Mouse (Mus musculus) embryonic facial prominence, embryonic 15.5 days (tissue): ENCODE data around the gene Socs7. TPM values are rescaled to one million over a fixed set of nuclear protein-coding genes. Genes with fewer than 3 reads are reported as not detected.
"Not testable (repeated sequence)": the region's sequence is repeated elsewhere in the genome, so short reads cannot be mapped to it uniquely, and the experiment has no call there.

ENCODE experiments used
- ATAC-seq: fragments of 200-750 bp; cut with Nextera tagmentation; 2 replicates; pipeline ENCODE4 v1.8.0; 2017; ENCODE audit warnings: low read depth, moderate TSS enrichment; ENCODE audit not compliant: insufficient number of reproducible peaks, low FRiP score, low TSS enrichment
- H3K27ac ChIP-seq: fragments of 300-500 bp; sonication (generic); replicated peaks from 2 replicates; pipeline ENCODE4 v1.5.1; 2015; ENCODE audit warnings: mild to moderate bottlenecking, inconsistent platforms
- H3K27me3 ChIP-seq: fragments of 300-500 bp; sonication (generic); 2 replicates; pipeline ENCODE4 v1.6.1; 2015; ENCODE audit warnings: inconsistent platforms
- H3K36me3 ChIP-seq: fragments of 300-500 bp; sonication (generic); 2 replicates; pipeline ENCODE4 v1.6.1; 2015; ENCODE audit warnings: mild to moderate bottlenecking, inconsistent platforms
- H3K4me1 ChIP-seq: fragments of 300-500 bp; sonication (generic); 2 replicates; pipeline ENCODE4 v1.6.1; 2015; ENCODE audit warnings: inconsistent platforms
- H3K4me2 ChIP-seq: fragments of 300-500 bp; sonication (generic); replicated peaks from 2 replicates; pipeline ENCODE4 v1.6.1; 2015; ENCODE audit warnings: mild to moderate bottlenecking, inconsistent platforms
- H3K4me3 ChIP-seq: fragments of 300-500 bp; sonication (generic); replicated peaks from 2 replicates; pipeline ENCODE4 v1.5.1; 2015; ENCODE audit warnings: mild to moderate bottlenecking, inconsistent platforms
- H3K9ac ChIP-seq: fragments of 300-500 bp; sonication (generic); 2 replicates; pipeline ENCODE4 v1.6.1; 2015; ENCODE audit warnings: inconsistent platforms
- H3K9me3 ChIP-seq: fragments of 300-500 bp; sonication (generic); replicated peaks from 2 replicates; pipeline ENCODE4 v1.6.1; 2016; ENCODE audit warnings: inconsistent platforms
- WGBS: fragments of 180-500 bp; shearing (Covaris S2); methylation state at CpG from one replicate; pipeline ENCODE4 v1.1.7; 2015; 5-methylcytosine and 5-hydroxymethylcytosine counted together
- polyA plus RNA-seq: library from polyadenylated mRNA; unstranded; fragments of >200 nt; fragmentation: Nextera tagmentation; extraction: Ambion mirVana; gene quantifications from 2 replicates; pipeline ENCODE4 v1.2.1, GENCODE M21; 2015

Socs7 gene
- polyA plus RNA-seq, 1 experiment from 2014 or later = 4.8 TPM

DNA sequence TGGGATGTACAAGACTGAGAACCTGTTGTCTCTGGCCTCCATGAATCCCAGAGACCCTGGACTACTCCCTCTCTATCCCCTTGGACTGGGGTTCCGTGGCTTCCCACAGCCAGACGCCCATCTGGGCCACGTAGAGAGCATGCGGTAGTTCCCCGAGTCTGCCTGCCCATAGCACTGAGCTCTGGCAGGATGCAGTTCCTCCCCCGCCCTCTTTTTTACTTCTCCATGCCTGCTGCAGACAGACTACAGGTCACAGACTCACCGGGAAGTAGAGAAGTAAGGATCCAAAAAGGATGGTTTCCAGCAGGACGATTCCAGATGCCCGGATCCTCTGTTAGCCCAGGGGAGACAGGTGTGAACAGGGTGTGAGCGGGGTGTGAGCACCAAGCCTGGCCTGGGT is 16.9 kb upstream of the Socs7 start:
- no peak for ATAC-seq
- H3K9me3 ChIP-seq = no peaks in the 10 kb centered on the region
- H3K4me1 ChIP-seq = peaks cover 16% of the 10 kb centered on the region
- H3K36me3 ChIP-seq = no peaks in the 10 kb centered on the region
- no peaks in the 10 kb centered on the region for H3K27me3 ChIP-seq
- no peak overlapping the region for H3K27ac ChIP-seq
- 67% methylated on average over 10 of the region's 10 CpGs for WGBS
- no peak overlapping the region for H3K4me2 ChIP-seq
- no peak overlapping the region for H3K4me3 ChIP-seq
- no peak overlapping the region for H3K9ac ChIP-seq

DNA sequence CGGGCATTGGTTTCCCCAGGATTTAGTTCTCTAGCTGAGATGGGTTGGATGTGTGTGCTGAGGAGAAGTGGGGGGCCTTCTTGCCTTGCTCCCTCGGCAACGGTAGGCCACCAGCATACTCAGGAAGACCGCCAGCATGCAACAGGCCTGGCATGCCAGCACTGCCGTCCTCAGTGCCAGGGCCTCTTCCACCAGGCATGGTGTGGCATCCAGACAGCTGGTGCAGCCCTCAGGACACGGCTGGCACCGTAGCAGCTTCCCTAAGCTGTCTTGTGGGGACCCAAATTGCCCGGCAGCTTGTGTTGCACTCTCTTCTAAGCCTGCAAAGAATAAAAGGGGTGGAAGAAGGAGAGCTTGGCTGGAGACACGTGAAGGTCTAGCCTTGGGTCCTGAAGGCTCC is 16.0 kb upstream of the Socs7 start:
- H3K27ac ChIP-seq = no peak overlapping the region
- H3K27me3 ChIP-seq = no peaks in the 10 kb centered on the region
- WGBS = 76% methylated on average over 9 of the region's 9 CpGs
- H3K9me3 ChIP-seq = no peaks in the 10 kb centered on the region
- no peaks in the 10 kb centered on the region for H3K36me3 ChIP-seq
- no peak for ATAC-seq
- no peak overlapping the region for H3K4me3 ChIP-seq
- H3K9ac ChIP-seq = no peak overlapping the region
- no peak overlapping the region for H3K4me2 ChIP-seq
- peaks cover 16% of the 10 kb centered on the region for H3K4me1 ChIP-seq

- Histone ChIP-seq H3K9me3 (no peaks in the 10 kb centered on the region), H3K4me1 (peaks cover 22% of the 10 kb centered on the region), H3K4me2 (no peak overlapping the region), H3K27ac (no peak overlapping the region), H3K9ac (no peak overlapping the region), H3K36me3 (no peaks in the 10 kb centered on the region), H3K4me3 (no peak overlapping the region), H3K27me3 (no peaks in the 10 kb centered on the region)
- WGBS = 80% methylated on average over 9 of the region's 9 CpGs
- no peak for ATAC-seq
Observed at GRCm38 (mm10) chr11:97347291-97347690, 15.1 kb upstream of the Socs7 start.

GRCm38 (mm10) chr11:97350035-97350434 is 12.3 kb upstream of the Socs7 start:
- no peaks in the 10 kb centered on the region for H3K9me3 ChIP-seq
- no peak overlapping the region for H3K4me3 ChIP-seq
- no peak overlapping the region for H3K9ac ChIP-seq
- peak; percentile 71; the same call in 1 of the 2 replicates for ATAC-seq
- no peaks in the 10 kb centered on the region for H3K36me3 ChIP-seq
- peaks cover 13% of the 10 kb centered on the region for H3K4me1 ChIP-seq
- H3K4me2 ChIP-seq = no peak overlapping the region
- no peak overlapping the region for H3K27ac ChIP-seq
- no peaks in the 10 kb centered on the region for H3K27me3 ChIP-seq
- 19% methylated on average over 2 of the region's 2 CpGs for WGBS

DNA sequence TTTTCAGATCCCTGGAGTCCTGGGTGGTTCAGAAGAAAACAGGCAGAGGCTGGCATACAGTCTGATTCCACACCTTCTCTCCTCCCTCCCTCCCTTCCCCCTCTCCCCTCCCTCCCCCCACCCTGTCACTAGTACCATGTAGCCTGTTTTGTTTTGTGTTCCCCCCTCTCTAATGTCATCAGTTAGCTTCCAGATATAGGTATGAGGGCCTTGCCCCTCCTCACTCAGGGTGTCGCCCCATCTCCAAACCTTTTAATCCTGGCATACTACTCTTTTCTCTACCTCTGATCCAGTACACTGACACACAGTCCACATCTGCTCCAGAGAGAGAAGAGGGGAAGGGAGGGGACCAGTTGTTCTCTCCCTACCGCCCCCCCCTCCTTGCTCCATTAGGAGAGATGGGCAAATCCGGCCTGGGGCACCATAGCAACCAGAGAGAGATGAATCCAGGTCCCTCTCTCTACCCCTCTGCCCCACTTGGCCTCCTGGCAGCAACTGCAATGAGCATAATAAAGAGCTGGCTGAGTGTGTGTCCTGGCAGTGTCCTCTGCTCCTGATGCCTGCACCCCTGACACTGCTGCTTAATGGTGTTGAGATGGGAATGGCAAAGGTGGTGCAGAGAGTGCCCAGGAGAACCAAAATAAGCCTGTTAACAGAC is 10.2 kb upstream of the Socs7 start, which contains the start of gene Gpr179:
TSS of gene Gpr179 (minus strand) at position 51 of the 658 bp plus-strand sequence.
- WGBS = 51% methylated on average over 3 of the region's 3 CpGs
- H3K36me3 ChIP-seq = no peaks in the 10 kb centered on the region
- no peak within 1 kb of the TSS for H3K4me3 ChIP-seq
- no peak within 1 kb of the TSS for H3K9ac ChIP-seq
- H3K4me2 ChIP-seq = no peak within 1 kb of the TSS
- no peak for ATAC-seq
- H3K27me3 ChIP-seq = no peaks in the 10 kb centered on the region
- peaks cover 13% of the 10 kb centered on the region for H3K4me1 ChIP-seq
- H3K9me3 ChIP-seq = no peaks in the 10 kb centered on the region
- H3K27ac ChIP-seq = no peak within 1 kb of the TSS

DNA sequence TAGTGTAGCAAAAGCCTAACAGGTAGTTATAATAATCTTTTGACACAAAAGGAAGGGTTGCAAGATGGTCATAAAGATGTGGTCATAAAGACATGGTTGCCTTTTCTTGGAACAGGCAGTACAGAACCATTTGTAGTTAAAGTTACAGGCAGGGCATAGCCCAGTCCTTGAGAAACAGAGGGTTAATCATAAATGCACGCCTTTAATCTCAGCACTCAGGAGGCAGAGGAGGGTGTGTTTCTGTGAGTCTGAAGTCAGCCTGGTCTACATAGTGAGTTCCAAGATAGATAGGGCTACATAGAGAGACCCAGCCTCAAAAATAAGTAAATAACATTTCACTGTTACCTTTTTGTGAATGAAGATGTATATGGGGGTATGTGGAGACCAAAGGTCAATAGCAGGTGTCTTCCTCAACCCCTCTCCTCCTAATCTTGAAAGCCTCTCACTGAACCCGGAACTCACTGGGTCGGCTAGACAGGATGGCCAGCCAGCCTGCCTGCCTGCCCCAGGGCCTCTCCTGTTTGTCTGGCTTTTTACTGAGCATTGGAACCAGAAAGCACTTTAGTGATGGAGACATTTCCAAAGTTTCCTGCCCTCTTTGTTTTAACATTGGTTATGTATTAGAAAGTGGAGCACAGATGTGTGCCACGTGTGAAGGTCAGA is 9.3 kb upstream of the Socs7 start:
- Histone ChIP-seq H3K9me3 (no peaks in the 10 kb centered on the region), H3K27ac (no peak overlapping the region), H3K4me1 (peaks cover 13% of the 10 kb centered on the region), H3K9ac (no peak overlapping the region), H3K27me3 (no peaks in the 10 kb centered on the region), H3K4me3 (no peak overlapping the region), H3K4me2 (no peak overlapping the region), H3K36me3 (no peaks in the 10 kb centered on the region)
- 37% methylated on average over 4 of the region's 4 CpGs for WGBS
- ATAC-seq = no peak

DNA sequence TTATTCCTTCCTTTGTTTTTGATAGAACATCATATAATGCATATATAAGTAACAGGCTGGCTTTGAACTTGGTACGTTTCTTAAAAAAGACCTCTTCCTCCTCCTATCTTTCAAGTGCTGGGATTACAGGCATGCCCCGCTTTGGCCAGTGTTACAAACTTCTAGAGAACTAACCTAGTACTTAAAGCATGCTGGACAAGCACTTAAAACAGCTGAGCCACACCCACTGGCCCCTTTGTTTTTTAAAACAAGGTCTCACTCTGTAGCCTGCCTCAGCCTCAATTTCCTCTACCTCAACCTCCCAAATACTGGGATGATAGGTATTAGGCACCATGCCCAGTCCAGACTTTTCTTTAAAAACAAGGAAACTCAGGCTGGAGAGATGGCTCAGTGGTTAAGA is 7.7 kb upstream of the Socs7 start:
- H3K36me3 ChIP-seq = no peaks in the 10 kb centered on the region
- no peaks in the 10 kb centered on the region for H3K27me3 ChIP-seq
- peaks cover 13% of the 10 kb centered on the region for H3K4me1 ChIP-seq
- no peak overlapping the region for H3K27ac ChIP-seq
- no peak overlapping the region for H3K9ac ChIP-seq
- no peaks in the 10 kb centered on the region for H3K9me3 ChIP-seq
- H3K4me2 ChIP-seq = no peak overlapping the region
- no peak for ATAC-seq
- no peak overlapping the region for H3K4me3 ChIP-seq
- 73% methylated on average over 2 of the region's 2 CpGs for WGBS

GRCm38 (mm10) chr11:97355247-97355646 is 7.1 kb upstream of the Socs7 start:
- Histone ChIP-seq H3K4me1 (peaks cover 9% of the 10 kb centered on the region), H3K4me3 (no peak overlapping the region), H3K27me3 (no peaks in the 10 kb centered on the region), H3K9me3 (no peaks in the 10 kb centered on the region), H3K36me3 (no peaks in the 10 kb centered on the region), H3K4me2 (no peak overlapping the region), H3K9ac (no peak overlapping the region), H3K27ac (no peak overlapping the region)
- 81% methylated on average over 7 of the region's 7 CpGs for WGBS
- ATAC-seq = no peak

DNA sequence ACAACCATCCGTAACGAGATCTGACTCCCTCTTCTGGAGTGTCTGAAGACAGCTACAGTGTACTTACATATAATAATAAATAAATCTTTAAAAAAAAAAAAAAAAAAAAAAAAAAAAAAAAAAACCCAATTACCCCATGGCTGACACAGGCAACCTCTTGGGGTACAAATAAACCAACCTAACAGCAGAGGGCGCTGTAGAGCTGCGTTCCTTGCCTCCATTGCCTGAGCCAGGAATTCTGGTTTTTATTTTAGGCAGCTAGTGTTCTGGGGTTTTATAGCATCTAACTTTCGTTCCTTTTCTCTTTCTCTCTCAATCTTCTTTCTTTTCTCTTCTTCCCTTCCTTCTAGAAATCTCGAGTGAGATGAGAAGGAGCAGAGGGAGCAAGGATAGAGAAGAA is 4.7 kb upstream of the Socs7 start:
- not testable (repeated sequence) for H3K4me2 ChIP-seq, ATAC-seq
- 14% methylated on average over 6 of the region's 6 CpGs for WGBS

GRCm38 (mm10) chr11:97362649-97362942 is 245 bp downstream of the Socs7 start:
- H3K4me3 ChIP-seq = peak overlapping the region; percentile 70
- H3K27ac ChIP-seq = peak overlapping the region; percentile 76
- peaks cover 36% of the 10 kb centered on the region for H3K4me1 ChIP-seq
- under 1% methylated on average over 30 of the region's 39 CpGs for WGBS
- H3K4me2 ChIP-seq = peak overlapping the region; percentile 80
- H3K27me3 ChIP-seq = no peaks in the 10 kb centered on the region
- no peaks in the 10 kb centered on the region for H3K9me3 ChIP-seq
- no peaks in the 10 kb centered on the region for H3K36me3 ChIP-seq
- peak overlapping the region; percentile 97 for H3K9ac ChIP-seq
- ATAC-seq = no peak; the same call in none of the 2 replicates

More for the DNA sequence above, 4.7 kb upstream of the Socs7 start:
- not testable (repeated sequence) for H3K4me3 ChIP-seq, H3K9me3 ChIP-seq, H3K4me1 ChIP-seq, H3K36me3 ChIP-seq, H3K27ac ChIP-seq, H3K27me3 ChIP-seq, H3K9ac ChIP-seq

DNA sequence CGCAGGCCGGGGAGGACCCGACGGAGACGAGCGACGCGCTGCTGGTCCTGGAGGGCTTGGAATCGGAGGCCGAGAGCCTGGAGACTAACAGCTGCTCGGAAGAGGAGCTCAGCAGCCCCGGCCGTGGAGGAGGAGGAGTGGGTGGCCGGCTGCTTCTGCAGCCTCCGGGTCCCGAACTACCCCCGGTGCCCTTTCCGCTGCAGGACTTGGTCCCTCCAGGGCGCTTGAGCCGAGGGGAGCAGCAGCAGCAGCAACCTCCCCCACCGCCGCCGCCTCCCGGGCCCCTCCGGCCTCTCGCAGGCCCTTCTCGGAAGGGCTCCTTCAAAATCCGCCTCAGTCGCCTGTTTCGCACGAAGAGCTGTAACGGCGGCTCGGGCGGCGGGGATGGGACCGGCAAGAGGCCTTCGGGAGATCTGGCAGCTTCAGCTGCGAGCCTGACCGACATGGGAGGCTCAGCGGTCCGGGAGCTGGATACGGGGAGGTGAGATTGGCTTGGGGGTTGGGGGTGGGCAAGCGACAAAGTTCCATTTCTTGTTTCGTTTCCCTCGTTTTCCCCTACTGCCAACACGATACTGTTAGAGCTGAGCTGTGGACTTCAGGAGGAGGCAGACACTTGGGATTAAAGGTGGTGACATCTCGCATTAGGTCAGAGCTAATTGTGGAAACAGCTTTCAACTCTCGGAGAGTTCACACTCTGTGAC is 742 bp downstream of the Socs7 start:
- under 1% methylated on average over 49 of the region's 49 CpGs for WGBS
- no peaks in the 10 kb centered on the region for H3K9me3 ChIP-seq
- no peaks in the 10 kb centered on the region for H3K27me3 ChIP-seq
- H3K4me3 ChIP-seq = peak overlapping the region; percentile 70
- H3K9ac ChIP-seq = peak overlapping the region; percentile 97
- no peaks in the 10 kb centered on the region for H3K36me3 ChIP-seq
- H3K27ac ChIP-seq = peak overlapping the region; percentile 76
- ATAC-seq = no peak
- H3K4me1 ChIP-seq = peaks cover 36% of the 10 kb centered on the region
- peak overlapping the region; percentile 80 for H3K4me2 ChIP-seq
